Mouse (Mus musculus): ENCODE results near the gene Nanos3. TPM values are rescaled to one million over a fixed set of nuclear protein-coding genes. Genes with fewer than 3 reads are reported as not detected.

The Nanos3 gene
- total RNA-seq (2012; rRNA removed) (not detected in 2 replicates), total RNA-seq (2014; rRNA removed) (not detected in 2 replicates), polyA plus RNA-seq (2012; ENCODE audit: insufficient read length, low read depth) (not detected in 2 replicates)

DNA sequence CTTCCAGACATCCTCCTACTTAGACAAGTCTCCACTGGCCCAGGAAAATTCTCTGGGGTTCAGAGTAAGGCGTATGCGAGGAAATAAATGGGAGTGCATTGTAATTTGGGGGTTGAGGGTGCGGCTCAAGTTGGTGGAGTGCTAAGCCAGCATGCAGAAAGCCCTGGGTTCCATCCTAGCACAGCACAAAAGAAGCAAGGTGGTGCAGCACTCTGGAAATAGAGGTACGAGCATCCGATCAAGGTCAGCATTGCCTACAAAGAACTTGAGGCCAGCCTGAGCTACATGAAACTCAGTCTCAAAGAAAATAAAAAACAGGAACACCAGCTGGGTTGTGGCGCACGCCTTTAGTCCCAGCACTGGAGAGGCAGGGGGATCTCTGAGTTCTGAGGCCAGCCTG, at the start of gene Nanos3:
Nanos3 (minus strand) TSS at position 101 of the 400 bp plus-strand sequence.
- Histone ChIP-seq H3K9ac (ENCODE audit: insufficient read depth, low read depth) (no peak within 1 kb of the TSS), H3K4me3 (replicated peaks in 1 of 3; ENCODE audit: low read depth in 2 of 3, low read length in 2 of 3, poor library complexity in 1 of 3) (no peak within 1 kb of the TSS), H3K27ac (ENCODE audit: insufficient read depth, low read depth) (no peak within 1 kb of the TSS), H3K79me2 (replicated peaks; ENCODE audit: control insufficient read depth, extremely low read depth, insufficient read depth, poor library complexity, severe bottlenecking) (no peaks in the 10 kb centered on the region), H3K9me3 (replicated peaks; ENCODE audit: low read length) (peaks cover 4% of the 10 kb centered on the region), H3K4me2 (ENCODE audit: insufficient read depth, low read depth, poor library complexity, severe bottlenecking) (no peak within 1 kb of the TSS), H3K4me1 (ENCODE audit: control insufficient read depth in 1 of 2, insufficient read depth in 2 of 2) (peaks cover 3 to 11% of the 10 kb centered on the region in 2 experiments; a peak in 2 of 4 replicates), H3K36me3 (replicated peaks in 1 of 2; ENCODE audit: control insufficient read depth in 1 of 2, insufficient read depth in 1 of 2, low read length in 1 of 2) (no peaks in the 10 kb centered on the region), H3K27me3 (replicated peaks) (no peaks in the 10 kb centered on the region)
- no peak for DNase-seq (ENCODE audit: extremely low read depth)
- in situ Hi-C loops (cut with MboI; ENCODE audit: low pct_ligation_motif_present, low pct_unique_long_range_greater_than_20kb, low sequenced_read_pairs) (loop anchor here (10.0 kb wide), 1 partner anchor 90 kb away; the partner anchor contains the start of gene Ccdc130), dilution Hi-C loops (cut with MboI; ENCODE audit: extremely low pct_ligation_motif_present, extremely low pct_unique_long_range_greater_than_20kb, low sequenced_read_pairs) (no loop called here)
- TF ChIP-seq MAX (IDR thresholded peaks at IDR 0.05; ENCODE audit: low read length): no peak
- TF ChIP-seq SIN3A (IDR thresholded peaks at IDR 0.05; ENCODE audit: low read length): no peak
- TF ChIP-seq ZNF384 (IDR thresholded peaks at IDR 0.05; ENCODE audit: low read depth, low read length): no peak
- no peak for TF ChIP-seq USF1 (IDR thresholded peaks at IDR 0.05; ENCODE audit: low read depth, low read length)
- TF ChIP-seq POLR2A (IDR thresholded peaks at IDR 0.05; ENCODE audit: low read depth, low read length): no peak
- no peak for TF ChIP-seq ZC3H11A (IDR thresholded peaks at IDR 0.05; ENCODE audit: low read depth, low read length)
- no peak for TF ChIP-seq NRF1 (IDR thresholded peaks at IDR 0.05; ENCODE audit: low read depth, low read length)
- TF ChIP-seq MEF2A (IDR thresholded peaks at IDR 0.05; ENCODE audit: borderline replicate concordance, low read depth, low read length): no peak

DNA sequence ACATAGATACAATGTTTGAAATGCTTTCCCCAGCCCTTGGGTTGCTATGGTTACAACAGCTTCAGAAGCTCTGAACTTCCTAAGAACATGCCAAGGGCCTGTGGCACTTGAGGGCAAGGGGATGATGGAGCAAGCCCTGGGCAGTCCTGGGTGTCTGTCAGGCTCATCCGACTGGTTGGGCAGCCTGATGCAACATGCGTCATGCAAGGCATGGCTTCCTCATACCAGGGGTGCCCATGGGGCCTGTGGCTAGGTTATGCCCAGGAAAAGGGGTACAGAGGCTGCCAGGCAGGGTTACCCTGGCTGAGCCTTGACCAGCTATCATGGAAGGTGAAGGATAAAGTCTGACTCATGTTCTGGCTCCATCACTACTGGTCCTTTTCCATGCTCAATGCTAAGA, 48.0 kb upstream of the Nanos3 start:
- H3K4me3 ChIP-seq (replicated peaks in 1 of 3; ENCODE audit: low read depth in 2 of 3, low read length in 2 of 3, poor library complexity in 1 of 3): no peak overlapping the region

More for the DNA sequence above, 48.0 kb upstream of the Nanos3 start:
- Histone ChIP-seq H3K9me3 (replicated peaks; ENCODE audit: low read length) (no peaks in the 10 kb centered on the region), H3K79me2 (replicated peaks; ENCODE audit: control insufficient read depth, extremely low read depth, insufficient read depth, poor library complexity, severe bottlenecking) (no peaks in the 10 kb centered on the region), H3K9ac (ENCODE audit: insufficient read depth, low read depth) (no peak overlapping the region), H3K36me3 (replicated peaks in 1 of 2; ENCODE audit: control insufficient read depth in 1 of 2, insufficient read depth in 1 of 2, low read length in 1 of 2) (peaks cover 27 to 64% of the 10 kb centered on the region in 2 experiments), H3K27ac (ENCODE audit: insufficient read depth, low read depth) (no peak overlapping the region), H3K27me3 (replicated peaks) (no peaks in the 10 kb centered on the region), H3K4me2 (ENCODE audit: insufficient read depth, low read depth, poor library complexity, severe bottlenecking) (no peak overlapping the region), H3K4me1 (ENCODE audit: control insufficient read depth in 1 of 2, insufficient read depth in 2 of 2) (peaks cover 5 to 29% of the 10 kb centered on the region in 2 experiments; a peak in 2 of 4 replicates)
- no peak for DNase-seq (ENCODE audit: extremely low read depth)
- in situ Hi-C loops (cut with MboI; ENCODE audit: low pct_ligation_motif_present, low pct_unique_long_range_greater_than_20kb, low sequenced_read_pairs): loop anchor here (10.0 kb wide), 1 partner anchor 52 kb away; no protein-coding TSS in a partner anchor
- dilution Hi-C loops (cut with MboI; ENCODE audit: extremely low pct_ligation_motif_present, extremely low pct_unique_long_range_greater_than_20kb, low sequenced_read_pairs): no loop called here
- TF ChIP-seq SIN3A (IDR thresholded peaks at IDR 0.05; ENCODE audit: low read length) (no peak), MYC (IDR thresholded peaks at IDR 0.05; ENCODE audit: low read depth, low read length) (no peak), ZC3H11A (IDR thresholded peaks at IDR 0.05; ENCODE audit: low read depth, low read length) (no peak), CHD2 (IDR thresholded peaks at IDR 0.05; ENCODE audit: low read length) (no peak), ZNF384 (IDR thresholded peaks at IDR 0.05; ENCODE audit: low read depth, low read length) (no peak), CTCF (conservative IDR thresholded peaks at IDR 0.05 in 1 of 2, IDR thresholded peaks at IDR 0.05 in 1 of 2; ENCODE audit: low read depth in 2 of 2, low read length in 2 of 2) (no peak), NRF1 (IDR thresholded peaks at IDR 0.05; ENCODE audit: low read depth, low read length) (no peak), POLR2AphosphoS2 (IDR thresholded peaks at IDR 0.05; ENCODE audit: low read depth, low read length) (no peak), GABPA (IDR thresholded peaks at IDR 0.05; ENCODE audit: insufficient replicate concordance, low read depth, low read length) (no peak), IRF4 (IDR thresholded peaks at IDR 0.05; ENCODE audit: low read depth, low read length) (no peak), RAD21 (IDR thresholded peaks at IDR 0.05; ENCODE audit: low read depth, low read length) (no peak), SMC3 (IDR thresholded peaks at IDR 0.05; ENCODE audit: low read depth, low read length) (no peak), ELF1 (IDR thresholded peaks at IDR 0.05; ENCODE audit: low read depth, low read length) (no peak), RCOR1 (conservative IDR thresholded peaks at IDR 0.05; ENCODE audit: low read depth, low read length) (no peak), ZMIZ1 (IDR thresholded peaks at IDR 0.05; ENCODE audit: low read depth, low read length) (no peak), E2F4 (IDR thresholded peaks at IDR 0.05; ENCODE audit: insufficient replicate concordance, low read depth, low read length) (no peak), HCFC1 (IDR thresholded peaks at IDR 0.05; ENCODE audit: low read depth, low read length) (no peak), MAFK (IDR thresholded peaks at IDR 0.05; ENCODE audit: insufficient replicate concordance, low read length) (no peak)

All from CH12.LX (cell line).